Mouse (Mus musculus) neural tube, embryonic 11.5 days (tissue): ENCODE results near the gene Sypl2. TPM values are rescaled to one million over a fixed set of nuclear protein-coding genes. Genes with fewer than 3 reads are reported as not detected.

Experiments
- polyA plus RNA-seq: library from polyadenylated mRNA; unstranded; fragments of >200 nt; fragmentation: Nextera tagmentation; extraction: Ambion mirVana; gene quantifications from 2 replicates; pipeline ENCODE4 v1.2.1, GENCODE M21; 2014

Sypl2 gene
- polyA plus RNA-seq, 1 experiment from 2014 or later = 0.46 TPM

Other genes with a start within 250 kb of the Sypl2 start
- gene Gstm2, start 240.2 kb downstream of the Sypl2 start, polyA plus RNA-seq = 18.5 and 20.8 TPM in 2 replicates
- 28.0 and 31.5 TPM in 2 replicates for gene Gstm1, start 208.7 kb downstream of the Sypl2 start, polyA plus RNA-seq
- 12.4 and 12.9 TPM in 2 replicates for gene Gstm4, start 181.8 kb downstream of the Sypl2 start, polyA plus RNA-seq
- 40.1 and 42.9 TPM in 2 replicates for gene Ampd2, start 140.0 kb downstream of the Sypl2 start, polyA plus RNA-seq
- 0.73 and 0.99 TPM in 2 replicates for gene Gnat2, start 133.9 kb downstream of the Sypl2 start, polyA plus RNA-seq
- gene Gnai3, start 80.5 kb downstream of the Sypl2 start, polyA plus RNA-seq = 210 and 217 TPM in 2 replicates
- gene Gpr61, start 71.8 kb downstream of the Sypl2 start, polyA plus RNA-seq = 0.45 and 1.1 TPM in 2 replicates
- 6.5 and 7.2 TPM in 2 replicates for gene Amigo1, start 40.3 kb downstream of the Sypl2 start, polyA plus RNA-seq
- 2.1 and 2.9 TPM in 2 replicates for gene Cyb561d1, start 25.4 kb downstream of the Sypl2 start, polyA plus RNA-seq
- 21.1 and 24.5 TPM in 2 replicates for gene Atxn7l2, start 15.7 kb downstream of the Sypl2 start, polyA plus RNA-seq
- gene Psma5, start 30.3 kb upstream of the Sypl2 start, polyA plus RNA-seq = 294 and 297 TPM in 2 replicates
- 30.2 and 32.7 TPM in 2 replicates for gene Sort1, start 57.4 kb upstream of the Sypl2 start, polyA plus RNA-seq
- gene Mybphl, start 138.3 kb upstream of the Sypl2 start, polyA plus RNA-seq = 0.19 and 0.31 TPM in 2 replicates
- 52.0 and 54.0 TPM in 2 replicates for gene Psrc1, start 157.2 kb upstream of the Sypl2 start, polyA plus RNA-seq
- gene Celsr2, start 188.9 kb upstream of the Sypl2 start, polyA plus RNA-seq = 65.2 and 65.5 TPM in 2 replicates
- 214 and 216 TPM in 2 replicates for gene Sars, start 218.6 kb upstream of the Sypl2 start, polyA plus RNA-seq